Mouse (Mus musculus) kidney, postnatal 10 days (tissue): ENCODE data around the gene Parp2.
"Not testable (repeated sequence)": the region's sequence is repeated elsewhere in the genome, so short reads cannot be mapped to it uniquely, and the experiment has no call there.

ENCODE experiments used
- DNase-seq: peaks from one replicate; pipeline ENCODE4 v3.0.0; 2021; ENCODE audit warnings: mixed read lengths

Gene Parp2

DNA sequence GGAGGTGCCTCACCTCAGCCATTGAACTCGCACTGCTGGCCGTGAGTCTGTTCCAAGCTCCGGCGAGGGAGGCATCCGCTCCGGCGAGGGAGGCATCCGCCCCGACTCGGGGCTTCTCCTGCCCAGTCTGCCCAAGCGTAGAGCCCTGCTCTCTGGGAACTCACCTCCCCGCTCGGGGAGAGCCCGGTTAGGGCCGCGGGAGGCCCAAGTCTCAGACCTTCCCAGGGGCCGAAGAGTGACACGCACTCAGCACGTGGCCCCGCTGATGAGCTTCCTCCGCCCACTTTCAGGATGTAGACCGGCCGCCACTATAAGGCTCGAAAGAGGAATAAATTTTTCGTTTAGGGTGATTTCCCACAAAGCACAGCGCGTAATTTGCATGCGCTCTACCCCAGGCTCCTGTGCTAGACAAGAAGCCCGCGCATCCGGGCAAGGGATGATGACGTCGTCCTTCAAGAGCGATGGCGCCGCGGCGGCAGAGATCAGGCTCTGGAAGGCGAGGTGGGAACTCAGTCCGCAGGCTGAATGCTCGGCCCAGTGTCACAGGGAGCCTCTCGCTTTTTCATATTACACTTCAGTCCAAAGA is at the start of gene Parp2, which contains the start of gene Ccnb1ip1:
Gene Parp2 (plus strand): TSS at position 355 of the 586 bp plus-strand sequence.
Gene Ccnb1ip1 (minus strand): TSS at position 246 of the 586 bp plus-strand sequence.
- DNase-seq = peak; percentile 95

- DNase-seq = no peak
These were observed 49.1 kb upstream of the Parp2 start for GRCm38 (mm10) chr14:50758416-50759085.

GRCm38 (mm10) chr14:50765736-50766135 is 41.9 kb upstream of the Parp2 start:
- no peak for DNase-seq

- no peak for DNase-seq
These were observed 36.3 kb upstream of the Parp2 start for GRCm38 (mm10) chr14:50771342-50771741.

- no peak for DNase-seq
These were observed 25.5 kb upstream of the Parp2 start for GRCm38 (mm10) chr14:50782166-50782565.

DNA sequence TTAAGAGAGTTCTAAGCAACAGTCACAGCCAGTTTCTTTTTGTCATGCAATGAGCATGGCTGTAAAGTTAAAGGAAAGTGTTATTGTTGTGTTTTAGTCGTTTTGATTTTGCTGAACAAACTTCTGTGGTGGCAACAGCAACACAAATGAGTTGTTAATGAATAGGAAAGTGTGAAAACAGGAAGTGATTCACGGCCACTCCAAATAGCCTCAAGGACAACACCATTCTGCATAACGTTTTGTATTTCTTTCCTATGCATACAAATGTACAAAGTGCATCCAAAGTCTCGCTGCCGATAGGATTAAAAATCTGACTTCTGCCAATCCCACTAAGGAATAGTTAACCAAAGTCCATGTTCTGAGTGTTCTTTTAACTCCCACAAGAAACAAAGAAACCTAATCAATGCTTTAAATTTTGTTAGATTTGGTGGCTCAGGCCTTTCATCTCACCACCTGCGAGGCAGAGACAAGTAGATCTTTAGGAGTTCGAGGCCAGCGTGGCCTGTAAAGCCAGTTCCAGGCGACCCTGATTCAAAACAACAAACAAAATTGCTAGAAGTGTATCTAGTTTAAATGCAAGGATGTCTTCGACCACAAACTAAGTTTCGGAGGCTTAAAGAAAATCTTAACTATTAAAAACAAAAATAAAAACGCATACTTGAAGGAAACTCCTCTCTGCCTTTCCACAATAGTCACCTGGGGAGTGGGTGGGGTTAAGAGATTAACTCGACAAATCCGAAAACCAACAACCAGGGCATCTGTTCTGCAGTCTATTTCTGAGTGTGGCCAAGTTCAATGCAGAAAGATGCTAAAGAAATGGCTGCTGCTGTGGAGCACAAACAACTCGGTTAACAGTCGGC is 23.0 kb upstream of the Parp2 start:
- DNase-seq = no peak

DNA sequence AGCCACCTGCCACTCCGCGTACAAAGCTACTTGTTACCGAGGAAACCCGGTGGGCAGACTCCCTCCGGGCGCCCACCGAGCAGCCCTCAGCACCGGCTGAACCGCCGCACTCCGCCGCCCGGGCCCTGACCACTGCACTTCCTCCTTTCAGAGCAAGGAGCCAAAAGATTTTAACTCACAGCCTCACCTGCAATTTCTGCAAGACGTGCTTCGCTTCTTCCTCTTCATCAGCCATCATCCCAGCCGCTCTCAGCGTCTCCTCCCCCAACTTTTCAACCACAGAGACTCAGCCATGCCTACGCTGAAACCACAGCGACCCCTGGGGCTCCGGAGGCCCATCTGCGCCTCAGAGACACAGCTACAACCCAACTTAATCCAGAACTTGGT is 22.4 kb upstream of the Parp2 start, which contains the start of gene Ttc5:
Gene Ttc5 (minus strand): TSS at position 269 of the 387 bp plus-strand sequence.
- DNase-seq = peak; percentile 95

DNA sequence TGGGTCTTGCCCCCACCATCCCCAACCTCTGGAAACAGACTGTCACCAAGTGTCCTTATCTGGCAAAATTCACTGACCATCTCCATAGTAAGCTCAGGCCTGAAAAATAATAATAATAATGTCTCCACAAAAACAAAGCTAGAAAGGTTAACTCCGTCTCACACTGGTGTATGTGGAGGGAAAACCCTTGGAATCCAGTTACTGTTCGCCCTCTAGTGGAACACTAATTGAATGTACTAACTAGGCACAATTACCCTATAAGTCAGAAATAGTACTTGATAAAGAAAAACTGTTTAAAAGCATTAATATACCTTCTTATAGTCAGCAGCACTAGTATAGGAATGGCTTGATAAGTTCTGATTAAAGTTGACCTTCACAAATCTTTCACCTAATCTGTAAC is 19.5 kb upstream of the Parp2 start:
- no peak for DNase-seq

GRCm38 (mm10) chr14:50795261-50795935 is 12.2 kb upstream of the Parp2 start:
- no peak for DNase-seq

DNA sequence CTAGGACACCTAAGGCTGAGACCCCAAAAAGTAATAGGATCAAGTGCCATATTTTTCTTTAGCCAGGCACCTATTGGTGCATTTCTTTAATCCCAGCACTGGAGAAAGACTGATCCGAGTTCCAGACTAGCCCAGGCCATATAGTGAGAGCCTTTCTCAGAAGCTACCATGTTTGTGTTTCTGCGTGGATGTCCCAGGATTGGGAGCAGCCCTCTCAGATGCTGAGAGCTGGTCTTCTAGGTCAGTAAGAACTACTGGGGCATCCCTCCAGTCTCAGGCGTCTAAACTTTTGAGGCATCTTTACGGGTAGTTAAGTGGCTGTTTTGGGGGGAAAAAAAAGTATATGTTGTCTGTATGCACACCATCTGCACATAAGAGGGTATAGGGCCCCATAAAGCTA is 11.7 kb upstream of the Parp2 start:
- no peak for DNase-seq

DNA sequence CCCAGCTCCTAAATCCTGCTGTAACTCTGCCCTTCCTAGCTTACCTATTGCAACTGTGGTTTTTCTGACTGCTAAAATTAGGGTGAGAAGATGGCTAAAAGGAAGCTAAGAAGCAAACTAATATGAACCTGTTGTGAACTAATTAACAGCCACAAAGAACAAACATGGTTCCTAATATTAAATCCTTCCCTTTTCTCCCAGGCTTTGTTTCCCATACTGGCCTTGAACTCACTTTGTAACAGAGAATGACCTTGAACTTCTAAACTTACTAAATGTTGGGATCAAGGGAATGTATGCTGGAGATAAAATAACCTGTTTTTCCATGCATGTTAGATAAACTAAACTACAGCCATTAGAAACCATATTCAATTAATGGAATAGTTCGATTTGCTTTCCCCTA is 11.2 kb upstream of the Parp2 start:
- DNase-seq = no peak

GRCm38 (mm10) chr14:50798512-50798911 is 9.1 kb upstream of the Parp2 start:
- no peak for DNase-seq

DNA sequence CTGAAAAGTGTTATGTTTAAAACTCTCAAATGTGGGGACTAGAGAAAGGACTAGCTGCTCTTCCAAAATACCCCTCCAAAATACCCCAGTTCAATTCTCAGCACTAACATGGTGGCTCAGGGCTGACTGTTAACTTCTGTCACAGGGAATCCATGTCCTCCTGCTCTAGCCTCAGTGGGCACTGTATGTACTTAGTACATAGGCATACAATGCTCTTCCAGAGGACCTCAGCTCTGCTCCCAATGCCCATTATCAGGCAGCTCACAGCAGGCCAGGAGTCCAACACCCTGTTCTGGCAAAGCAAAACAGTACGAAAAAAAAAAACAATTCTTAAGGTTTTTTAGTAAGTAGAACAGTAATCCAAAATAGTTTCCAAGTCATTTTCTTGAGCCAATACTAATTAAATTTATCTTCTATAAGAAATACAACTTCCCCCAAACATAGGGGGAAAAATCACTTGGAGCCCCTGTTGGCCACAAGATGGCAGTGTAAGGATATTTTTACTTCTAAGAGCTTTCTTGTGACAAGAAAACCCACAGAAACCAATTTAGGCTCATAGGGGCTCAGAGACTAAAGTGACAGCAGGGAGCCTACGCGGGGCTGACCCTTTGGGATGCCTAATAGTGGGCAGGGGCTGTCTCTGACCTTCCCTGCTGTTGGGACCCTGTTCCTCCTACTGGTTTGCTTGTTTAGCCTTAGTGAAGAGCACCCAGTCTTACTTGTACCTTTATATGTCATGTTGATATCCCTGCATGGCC is 8.0 kb upstream of the Parp2 start:
- DNase-seq = peak; percentile 43

GRCm38 (mm10) chr14:50802441-50802840 is 5.2 kb upstream of the Parp2 start:
- DNase-seq = no peak

- peak; percentile 14 for DNase-seq
These were observed 4.6 kb upstream of the Parp2 start for GRCm38 (mm10) chr14:50802843-50803562.

DNA sequence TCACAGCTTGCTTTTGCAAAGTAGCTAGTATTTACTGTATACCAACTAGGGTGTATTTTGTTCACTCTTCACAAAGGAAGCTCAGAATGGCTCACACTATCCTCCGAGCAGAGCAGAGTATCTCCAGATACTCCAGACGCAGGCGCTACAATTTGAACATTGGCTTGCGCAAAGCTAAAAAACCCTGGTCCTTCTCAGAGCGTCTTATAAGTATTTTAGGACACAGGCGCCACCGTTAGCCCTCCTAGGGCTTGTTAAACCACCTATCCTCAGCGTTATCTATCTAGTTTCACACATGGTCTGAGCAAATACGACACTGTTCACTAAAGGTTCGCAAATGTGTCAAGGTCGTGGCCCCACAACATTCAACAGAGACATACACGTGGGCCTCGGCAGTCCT is 3.0 kb upstream of the Parp2 start:
- DNase-seq = no peak

DNA sequence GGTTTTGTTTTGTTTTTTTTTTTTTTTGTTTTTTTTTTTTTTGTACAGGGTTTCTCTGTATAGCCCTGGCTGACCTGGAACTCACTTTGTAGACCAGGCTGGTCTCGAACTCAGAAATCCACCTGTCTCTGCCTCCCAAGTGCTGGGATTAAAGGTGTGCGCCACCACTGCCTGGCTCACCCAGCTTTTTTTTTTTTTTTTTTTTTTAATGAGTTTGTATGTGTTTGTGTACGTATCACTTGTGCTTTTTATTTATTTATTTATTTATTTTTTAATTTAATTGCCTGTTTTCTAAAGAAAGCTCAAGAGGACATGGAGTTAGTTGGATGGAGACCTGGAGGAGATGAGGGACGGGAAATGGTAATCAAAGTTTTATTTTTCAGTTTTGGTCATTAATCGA is 1.2 kb upstream of the Parp2 start:
- not testable (repeated sequence) for DNase-seq

DNA sequence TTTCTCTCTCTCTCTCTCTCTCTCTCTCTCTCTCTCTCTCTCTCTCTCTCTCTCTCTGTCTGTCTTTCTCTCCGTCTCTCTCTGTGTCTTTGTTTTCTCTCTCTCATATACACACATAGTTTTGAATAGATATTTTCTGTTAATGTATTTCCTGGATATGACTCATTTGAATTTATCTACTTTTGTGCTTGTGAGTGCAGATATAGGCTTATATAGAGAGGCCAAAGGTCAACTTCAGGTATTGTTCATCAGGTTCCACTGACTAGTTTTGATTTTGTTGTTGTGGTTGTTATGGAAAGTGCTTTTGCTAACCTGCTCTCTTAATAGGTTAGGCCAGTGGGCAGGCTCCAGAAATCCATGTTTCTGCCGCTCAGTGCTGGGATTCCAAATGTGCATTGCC is 5.4 kb downstream of the Parp2 start:
- DNase-seq = no peak

DNA sequence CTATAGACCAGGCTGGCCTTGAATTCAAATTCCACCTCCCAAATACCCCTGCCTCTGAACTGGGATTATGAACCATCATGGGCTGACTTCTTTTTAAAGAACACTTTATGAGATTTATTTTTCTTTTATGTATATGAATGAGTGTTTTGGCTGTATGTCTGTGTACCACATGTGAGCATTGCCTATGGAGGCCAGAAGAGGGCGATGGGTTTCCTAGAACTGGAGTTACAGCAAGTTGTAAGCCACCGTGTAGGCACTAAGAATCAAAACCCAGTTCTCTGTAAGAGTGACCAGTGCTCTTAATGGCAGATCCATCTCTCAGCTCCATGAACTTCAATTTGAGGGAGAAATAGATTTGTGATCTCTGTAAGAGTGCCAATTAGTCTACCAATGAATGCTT is 15.6 kb downstream of the Parp2 start:
- no peak for DNase-seq

DNA sequence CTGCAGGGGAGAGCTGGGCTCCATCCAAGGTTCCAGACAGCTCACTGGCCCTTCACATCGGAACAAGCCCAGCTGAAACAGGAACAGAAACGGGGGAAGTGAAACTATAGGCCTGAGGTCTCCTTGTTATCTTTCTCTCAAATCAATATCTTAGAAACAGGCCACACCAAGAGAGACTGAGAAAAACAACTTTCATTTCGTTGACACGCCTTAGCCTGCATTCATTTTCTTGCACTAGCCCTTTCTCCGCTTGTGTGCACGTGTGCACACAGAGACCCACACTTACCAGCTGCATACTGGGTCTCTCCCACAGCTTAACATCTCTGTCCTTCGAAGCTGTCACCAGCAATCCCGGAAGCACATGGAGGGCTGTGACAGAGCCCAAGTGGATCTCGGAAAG is 16.6 kb downstream of the Parp2 start:
- DNase-seq = no peak

- no peak for DNase-seq
These were observed 18.9 kb downstream of the Parp2 start for GRCm38 (mm10) chr14:50826579-50826978.

GRCm38 (mm10) chr14:50829878-50830277 is 22.2 kb downstream of the Parp2 start:
- no peak for DNase-seq
